Mouse (Mus musculus): ENCODE results near the gene Gm7324.
"Not testable (repeated sequence)": the region's sequence is repeated elsewhere in the genome, so short reads cannot be mapped to it uniquely, and the experiment has no call there.

The Gm7324 gene

DNA sequence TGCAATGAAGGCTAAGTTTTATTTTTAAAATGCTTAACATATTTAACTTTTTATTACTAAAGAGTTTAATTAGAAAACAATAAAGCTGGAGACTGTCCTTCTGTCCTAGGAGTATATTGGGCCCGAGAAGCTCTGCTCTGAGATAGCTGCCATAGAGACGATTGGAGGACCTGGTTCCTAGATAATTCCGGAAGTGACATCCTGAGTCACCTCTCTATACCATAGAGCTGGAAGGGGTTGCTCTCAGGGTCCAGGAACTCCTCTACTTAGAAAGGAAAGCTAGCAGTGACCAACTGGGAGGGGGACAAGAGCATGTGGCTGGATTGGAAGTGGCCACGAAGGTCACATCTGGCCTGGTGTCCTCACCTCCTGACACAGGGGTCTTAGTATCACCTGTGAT, at the start of gene Gm7324:
Gene Gm7324, plus strand, starts transcription at position 208 of the 400 bp plus-strand sequence.
- DNase-seq, result not testable (repeated sequence)

DNA sequence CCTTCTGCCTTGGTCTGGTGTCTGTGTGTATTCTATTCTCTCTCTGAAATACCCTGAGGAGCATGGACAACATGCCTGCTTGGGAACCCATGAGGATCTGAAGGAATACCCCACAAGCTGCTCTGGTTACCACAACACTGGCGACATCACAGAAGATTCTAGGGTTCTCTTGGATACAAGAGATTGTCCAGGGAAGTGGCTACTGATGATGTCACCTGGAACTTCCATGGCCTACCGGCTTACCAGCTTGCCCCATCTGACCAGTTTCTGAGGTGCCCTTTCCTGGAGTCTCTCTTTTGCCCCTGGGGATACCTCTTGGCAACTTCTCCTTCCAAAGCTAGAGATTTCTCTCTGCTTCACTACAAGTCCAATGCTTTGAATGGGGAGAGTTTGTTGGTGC, 20.5 kb upstream of the Gm7324 start, which contains the start of gene Gm8165:
Gene Gm8165, minus strand, starts transcription at position 101 of the 400 bp plus-strand sequence.
- DNase-seq, result not testable (repeated sequence)

DNA sequence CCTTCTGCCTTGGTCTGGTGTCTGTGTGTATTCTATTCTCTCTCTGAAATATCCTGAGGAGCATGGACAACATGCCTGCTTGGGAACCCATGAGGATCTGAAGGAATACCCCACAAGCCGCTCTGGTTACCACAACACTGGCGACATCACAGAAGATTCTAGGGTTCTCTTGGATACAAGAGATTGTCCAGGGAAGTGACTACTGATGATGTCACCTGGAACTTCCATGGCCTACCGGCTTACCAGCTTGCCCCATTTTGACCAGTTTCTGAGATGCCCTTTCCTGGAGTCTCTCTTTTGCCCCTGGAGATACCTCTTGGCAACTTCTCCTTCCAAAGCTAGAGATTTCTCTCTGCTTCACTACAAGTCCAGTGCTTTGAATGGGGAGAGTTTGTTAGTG, 29.8 kb downstream of the Gm7324 start, which contains the start of gene Gm16506:
Gene Gm16506, minus strand, starts transcription at position 101 of the 400 bp plus-strand sequence.
- not testable (repeated sequence) for DNase-seq

DNA sequence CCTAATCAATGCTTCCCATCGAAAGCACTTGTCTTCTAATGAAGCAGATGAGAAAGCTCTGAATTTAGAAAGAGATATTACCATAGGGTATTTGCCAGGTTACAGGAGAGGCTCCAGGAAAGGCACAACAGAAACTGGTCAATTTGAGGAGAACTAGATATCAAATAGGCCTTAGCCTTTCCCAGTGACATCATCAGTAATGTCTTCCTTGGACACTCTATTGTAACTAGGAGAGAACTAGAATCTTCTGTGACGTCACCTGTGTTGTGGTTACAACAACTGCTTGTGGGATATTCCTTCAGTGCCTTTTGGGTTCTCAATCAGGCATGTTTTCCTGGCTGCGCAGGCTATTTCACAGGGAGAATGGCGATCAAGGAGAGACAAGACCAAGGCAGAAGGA, 49.9 kb downstream of the Gm7324 start, which contains the start of gene Gm6526:
Gene Gm6526, plus strand, starts transcription at position 301 of the 400 bp plus-strand sequence.
- not testable (repeated sequence) for DNase-seq
